Mouse (Mus musculus): ENCODE data around the gene Olfr1360.

- no peak for TF ChIP-seq POLR2A (IDR thresholded peaks at IDR 0.05; ENCODE audit: control insufficient read depth, extremely low read depth, insufficient read depth, low read length, poor library complexity)
- TF ChIP-seq CTCF (IDR thresholded peaks at IDR 0.05; ENCODE audit: borderline replicate concordance, control insufficient read depth, extremely low read depth, insufficient read depth, low read length, poor library complexity) = no peak
Measured at GRCm38 (mm10) chr13:21715131-21715863, 38.1 kb upstream of the Olfr1360 start.

Data from thymus, adult 2 months (tissue).